Mouse (Mus musculus) hindbrain, embryonic 15.5 days (tissue): ENCODE data around the gene Sipa1l1. TPM values are rescaled to one million over a fixed set of nuclear protein-coding genes. Genes with fewer than 3 reads are reported as not detected.
A peak's percentile ranks its signal among the peaks of the same experiment; 100 is the strongest.

Source experiments
- ATAC-seq: fragments of 200-750 bp; cut with Nextera tagmentation; 2 replicates; pipeline ENCODE4 v1.8.0; 2017; ENCODE audit warnings: low read depth, moderate number of reproducible peaks, moderate TSS enrichment; ENCODE audit not compliant: low FRiP score
- H3K27ac ChIP-seq: fragments of 300-500 bp; sonication (generic); replicated peaks from 2 replicates; pipeline ENCODE4 v1.5.1; 2015; ENCODE audit warnings: mild to moderate bottlenecking, inconsistent platforms
- H3K27me3 ChIP-seq: fragments of 300-500 bp; sonication (generic); 2 replicates; pipeline ENCODE4 v1.6.1; 2015; ENCODE audit warnings: control low read depth, inconsistent platforms
- H3K36me3 ChIP-seq: fragments of 300-500 bp; sonication (generic); 2 replicates; pipeline ENCODE4 v1.6.1; 2015; ENCODE audit warnings: control low read depth, inconsistent platforms
- H3K4me1 ChIP-seq: fragments of 300-500 bp; sonication (generic); replicated peaks from 2 replicates; pipeline ENCODE4 v1.6.1; 2015; ENCODE audit warnings: control low read depth, inconsistent platforms
- H3K4me2 ChIP-seq: fragments of 300-500 bp; sonication (generic); 2 replicates; pipeline ENCODE4 v1.6.1; 2015; ENCODE audit warnings: moderate library complexity, mild to moderate bottlenecking, inconsistent platforms
- H3K4me3 ChIP-seq: fragments of 300-500 bp; sonication (generic); 2 replicates; pipeline ENCODE4 v1.5.1; 2015; ENCODE audit warnings: mild to moderate bottlenecking, inconsistent platforms
- H3K9ac ChIP-seq: fragments of 300-500 bp; sonication (generic); 2 replicates; pipeline ENCODE4 v1.6.1; 2015; ENCODE audit warnings: inconsistent platforms
- H3K9me3 ChIP-seq: fragments of 300-500 bp; sonication (generic); 2 replicates; pipeline ENCODE4 v1.6.1; 2016; ENCODE audit warnings: control low read depth, inconsistent platforms
- WGBS: fragments of 180-500 bp; shearing (Covaris S2); methylation state at CpG from one replicate; pipeline ENCODE4 v1.1.7; 2015; 5-methylcytosine and 5-hydroxymethylcytosine counted together
- polyA plus RNA-seq: library from polyadenylated mRNA; unstranded; fragments of >200 nt; fragmentation: Nextera tagmentation; extraction: Ambion mirVana; gene quantifications from 2 replicates; pipeline ENCODE4 v1.2.1, GENCODE M21; 2015

The Sipa1l1 gene
- polyA plus RNA-seq, result 12.2 and 14.1 TPM in 2 replicates

- Histone ChIP-seq H3K4me1 (peaks cover 35% of the 10 kb centered on the region), H3K4me3 (peak within 1 kb of the TSS; percentile 86), H3K9ac (peak within 1 kb of the TSS; percentile 89), H3K9me3 (no peaks in the 10 kb centered on the region), H3K4me2 (peak within 1 kb of the TSS; percentile 97), H3K36me3 (no peaks in the 10 kb centered on the region), H3K27ac (peak within 1 kb of the TSS; percentile 91), H3K27me3 (peaks cover 3% of the 10 kb centered on the region; the same call in 1 of the 2 replicates)
- peak; percentile 93 for ATAC-seq
- under 1% methylated on average over 39 of the region's 43 CpGs for WGBS
These were observed at the start of gene Sipa1l1 for GRCm38 (mm10) chr12:82168820-82169533. TSS of gene Sipa1l1 (plus strand) at chr12:82169320.

GRCm38 (mm10) chr12:82121947-82122346, 47.2 kb upstream of the Sipa1l1 start:
- H3K36me3 ChIP-seq, result no peaks in the 10 kb centered on the region
- H3K9me3 ChIP-seq, result no peaks in the 10 kb centered on the region

DNA sequence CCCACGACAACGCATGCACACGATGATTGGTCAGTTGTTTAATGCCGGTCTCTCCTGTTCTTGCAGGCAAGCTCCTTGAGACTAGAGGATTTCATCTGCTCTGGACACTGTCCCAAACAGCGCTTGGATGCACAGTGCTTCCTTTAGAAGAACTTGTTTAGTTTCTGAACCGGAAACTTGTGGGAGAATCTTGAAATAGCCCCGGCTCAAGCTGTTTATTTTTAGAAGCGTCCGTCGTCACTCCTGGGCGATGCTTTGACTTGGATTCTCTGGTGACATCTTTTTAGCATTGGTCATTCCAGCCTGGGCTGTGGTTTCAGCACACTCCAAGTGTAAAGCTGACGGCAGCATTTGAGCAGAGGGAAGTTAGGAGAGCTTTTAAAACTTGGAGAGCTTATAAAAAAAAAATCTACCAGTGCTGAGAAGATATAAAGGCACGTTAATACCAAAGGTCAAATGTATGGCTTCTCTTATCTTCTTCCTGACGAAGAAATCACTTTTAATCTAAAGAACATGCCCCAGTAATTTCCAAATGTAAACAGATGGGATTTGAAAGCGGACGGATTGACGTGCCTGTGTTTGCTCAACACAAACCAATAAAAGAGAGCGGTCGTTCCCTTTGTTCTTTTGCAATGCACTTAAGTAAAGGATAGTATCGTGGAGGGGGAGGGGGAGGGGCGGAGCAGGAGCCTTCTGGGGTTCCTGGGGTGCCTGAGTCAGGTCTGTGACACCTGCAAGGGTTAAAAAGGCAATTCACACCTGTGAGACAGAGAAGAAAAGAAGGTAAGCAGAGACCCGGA, 46.5 kb upstream of the Sipa1l1 start:
- ATAC-seq, result no peak
- no peak overlapping the region for H3K9ac ChIP-seq
- no peaks in the 10 kb centered on the region for H3K4me1 ChIP-seq
- 0 out of 2 replicates have a peak overlapping the region, but pooled peaks have one; percentile 24 for H3K4me2 ChIP-seq
- no peaks in the 10 kb centered on the region for H3K36me3 ChIP-seq
- WGBS, result 37% methylated on average over 22 of the region's 22 CpGs
- H3K4me3 ChIP-seq, result no peak overlapping the region
- no peaks in the 10 kb centered on the region for H3K9me3 ChIP-seq
- H3K27me3 ChIP-seq, result no peaks in the 10 kb centered on the region
- H3K27ac ChIP-seq, result no peak overlapping the region

More at GRCm38 (mm10) chr12:82121947-82122346, 47.2 kb upstream of the Sipa1l1 start:
- Histone ChIP-seq H3K4me3 (no peak overlapping the region), H3K27me3 (no peaks in the 10 kb centered on the region), H3K27ac (no peak overlapping the region), H3K9ac (no peak overlapping the region), H3K4me2 (no peak overlapping the region), H3K4me1 (no peaks in the 10 kb centered on the region)
- WGBS, result 68% methylated on average over 10 of the region's 10 CpGs
- no peak for ATAC-seq

- Histone ChIP-seq H3K4me3 (no peak overlapping the region), H3K4me1 (no peaks in the 10 kb centered on the region), H3K27me3 (no peaks in the 10 kb centered on the region), H3K9ac (no peak overlapping the region), H3K4me2 (no peak overlapping the region), H3K36me3 (no peaks in the 10 kb centered on the region), H3K9me3 (no peaks in the 10 kb centered on the region), H3K27ac (no peak overlapping the region)
- no peak for ATAC-seq
- 79% methylated on average over 3 of the region's 3 CpGs for WGBS
These were observed 42.3 kb upstream of the Sipa1l1 start for GRCm38 (mm10) chr12:82126796-82127195.

DNA sequence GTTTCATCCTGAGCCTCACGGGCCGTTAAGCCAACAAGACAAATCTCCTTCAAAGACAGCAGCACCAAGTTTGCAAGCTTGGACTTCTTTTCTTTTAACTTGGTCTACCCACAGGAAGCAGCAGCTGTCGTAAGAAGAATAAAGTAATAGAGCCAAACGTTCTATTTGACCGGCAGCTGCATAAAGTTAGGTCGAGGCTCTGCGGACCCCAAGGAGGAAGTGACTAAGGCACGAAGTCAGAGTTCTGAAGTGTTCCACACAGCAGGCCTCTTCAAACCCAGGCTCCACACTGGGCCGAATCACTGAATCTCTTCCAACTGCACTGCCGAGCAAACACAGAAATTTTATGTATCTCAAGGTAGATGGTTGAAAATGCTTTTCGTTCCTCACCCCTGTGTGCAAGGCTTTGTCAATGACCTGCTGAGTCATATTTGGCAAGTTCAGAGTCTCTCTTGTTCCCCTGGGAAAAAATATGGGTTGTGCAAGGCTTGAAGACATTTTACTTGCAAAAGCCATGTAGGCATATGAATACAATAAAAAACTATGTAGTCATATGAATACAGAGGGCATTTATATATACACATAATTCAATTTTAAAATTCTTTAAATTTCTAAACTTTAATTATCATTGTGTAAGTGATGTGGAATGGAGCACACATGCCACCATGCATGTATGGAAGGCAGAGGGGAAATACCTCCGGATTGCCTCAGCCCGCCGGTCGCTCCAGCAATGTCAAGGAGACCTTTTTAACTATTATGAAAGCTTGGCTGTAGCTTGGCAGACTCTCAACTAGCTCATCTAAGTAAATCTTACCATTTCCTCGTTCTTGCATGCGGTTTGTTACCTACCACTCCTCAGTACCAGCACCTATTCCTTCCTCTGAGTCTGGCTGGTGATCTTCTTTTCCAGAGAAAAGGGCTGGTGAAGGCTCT, 29.6 kb upstream of the Sipa1l1 start:
- H3K4me2 ChIP-seq, result no peak overlapping the region
- H3K27ac ChIP-seq, result no peak overlapping the region
- WGBS, result 88% methylated on average over 17 of the region's 17 CpGs
- no peaks in the 10 kb centered on the region for H3K27me3 ChIP-seq
- no peaks in the 10 kb centered on the region for H3K9me3 ChIP-seq
- no peaks in the 10 kb centered on the region for H3K36me3 ChIP-seq
- H3K4me3 ChIP-seq, result no peak overlapping the region
- H3K9ac ChIP-seq, result no peak overlapping the region
- H3K4me1 ChIP-seq, result no peaks in the 10 kb centered on the region
- ATAC-seq, result no peak

DNA sequence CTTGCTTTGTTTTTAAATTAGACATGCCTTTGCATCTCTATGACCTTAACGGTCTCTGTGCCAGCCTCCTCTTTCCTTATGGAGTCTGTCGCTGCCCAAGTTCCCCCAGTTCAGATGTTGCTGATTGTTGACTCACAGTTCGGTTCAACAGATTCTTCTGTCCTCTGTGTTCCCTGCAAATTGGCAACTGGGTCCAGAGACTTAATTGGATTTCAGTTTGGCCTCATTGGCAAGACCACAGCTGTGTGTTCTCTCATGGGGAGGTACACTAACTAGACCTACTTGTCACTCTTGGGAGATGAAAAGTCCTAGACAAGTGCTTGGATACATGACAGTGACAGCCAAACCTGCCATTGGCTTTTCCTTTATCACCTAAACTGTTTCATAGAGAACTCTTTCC, 25.7 kb upstream of the Sipa1l1 start:
- ATAC-seq, result no peak
- no peak overlapping the region for H3K4me3 ChIP-seq
- H3K4me1 ChIP-seq, result no peaks in the 10 kb centered on the region
- no peaks in the 10 kb centered on the region for H3K9me3 ChIP-seq
- H3K36me3 ChIP-seq, result no peaks in the 10 kb centered on the region
- no peaks in the 10 kb centered on the region for H3K27me3 ChIP-seq
- no peak overlapping the region for H3K27ac ChIP-seq
- H3K4me2 ChIP-seq, result no peak overlapping the region
- WGBS, result 88% methylated on average over 3 of the region's 3 CpGs
- no peak overlapping the region for H3K9ac ChIP-seq

GRCm38 (mm10) chr12:82145173-82145572, 23.9 kb upstream of the Sipa1l1 start:
- no peak for ATAC-seq
- no peaks in the 10 kb centered on the region for H3K9me3 ChIP-seq

DNA sequence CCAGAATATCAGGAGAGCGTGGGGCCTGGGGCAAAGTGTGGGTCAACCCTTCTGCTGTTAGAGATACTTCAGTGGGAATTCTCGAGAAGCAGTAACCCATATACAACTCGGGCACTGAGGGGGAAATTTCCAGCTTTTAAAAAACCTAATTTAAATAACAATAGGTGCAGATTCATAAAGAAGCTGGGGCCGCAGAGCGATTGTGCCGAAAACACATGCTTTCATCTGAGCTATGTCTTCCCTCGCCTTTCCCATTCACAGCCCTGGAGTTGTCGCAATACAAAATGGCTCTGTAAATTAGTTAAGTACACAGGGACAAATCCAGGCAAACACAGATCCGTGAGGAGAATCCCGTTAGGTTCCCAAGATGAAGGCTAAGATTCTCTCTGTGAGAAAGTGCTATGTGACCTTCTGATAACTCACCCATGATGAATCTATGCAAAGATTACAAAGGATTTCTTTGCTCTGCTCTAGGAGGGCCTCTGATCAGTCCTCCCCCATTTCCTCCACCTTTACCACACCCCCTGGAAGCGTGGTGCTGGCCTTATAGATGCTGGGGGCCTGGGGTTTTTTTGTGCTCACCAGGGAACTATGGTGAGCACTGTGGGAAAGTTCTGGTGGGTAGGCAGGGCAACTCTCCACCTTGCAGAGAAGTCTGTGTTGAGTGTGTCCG, 22.0 kb upstream of the Sipa1l1 start:
- H3K27ac ChIP-seq, result no peak overlapping the region
- H3K4me2 ChIP-seq, result no peak overlapping the region
- H3K27me3 ChIP-seq, result no peaks in the 10 kb centered on the region
- H3K36me3 ChIP-seq, result no peaks in the 10 kb centered on the region
- no peak overlapping the region for H3K4me3 ChIP-seq
- ATAC-seq, result no peak
- 25% methylated on average over 12 of the region's 12 CpGs for WGBS
- no peaks in the 10 kb centered on the region for H3K4me1 ChIP-seq
- H3K9ac ChIP-seq, result no peak overlapping the region
- H3K9me3 ChIP-seq, result no peaks in the 10 kb centered on the region

More at GRCm38 (mm10) chr12:82145173-82145572, 23.9 kb upstream of the Sipa1l1 start:
- H3K27ac ChIP-seq, result no peak overlapping the region
- no peak overlapping the region for H3K4me2 ChIP-seq
- H3K27me3 ChIP-seq, result no peaks in the 10 kb centered on the region
- H3K9ac ChIP-seq, result no peak overlapping the region
- H3K36me3 ChIP-seq, result no peaks in the 10 kb centered on the region
- H3K4me3 ChIP-seq, result no peak overlapping the region
- H3K4me1 ChIP-seq, result no peaks in the 10 kb centered on the region

- no peak overlapping the region for H3K4me3 ChIP-seq
- H3K4me1 ChIP-seq, result no peaks in the 10 kb centered on the region
- H3K27me3 ChIP-seq, result no peaks in the 10 kb centered on the region
- WGBS, result 59% methylated on average over 8 of the region's 8 CpGs
- H3K36me3 ChIP-seq, result no peaks in the 10 kb centered on the region
- no peak overlapping the region for H3K27ac ChIP-seq
- no peak overlapping the region for H3K4me2 ChIP-seq
- no peak overlapping the region for H3K9ac ChIP-seq
- H3K9me3 ChIP-seq, result no peaks in the 10 kb centered on the region
- ATAC-seq, result no peak
These were observed 20.7 kb upstream of the Sipa1l1 start for GRCm38 (mm10) chr12:82148328-82148930.

DNA sequence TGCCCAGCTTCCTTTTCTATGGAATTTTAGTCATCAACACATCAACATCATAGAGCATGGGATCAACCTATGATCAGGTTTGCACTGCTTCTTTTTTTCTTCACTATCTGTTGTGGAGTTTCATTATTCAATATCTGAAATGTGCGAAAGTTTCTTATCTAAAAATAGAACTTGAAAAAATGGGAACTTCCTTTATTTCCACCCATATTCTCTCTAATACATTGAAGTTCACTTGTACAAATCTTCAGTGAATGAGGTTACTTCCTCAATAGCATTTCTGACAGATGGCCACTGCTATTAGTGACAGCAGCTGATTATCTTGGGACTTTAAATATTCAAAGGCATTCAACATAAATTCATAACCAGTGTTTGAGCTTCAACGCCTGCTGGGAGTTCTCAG, 18.1 kb upstream of the Sipa1l1 start:
- H3K27me3 ChIP-seq, result no peaks in the 10 kb centered on the region
- H3K36me3 ChIP-seq, result no peaks in the 10 kb centered on the region
- H3K4me1 ChIP-seq, result no peaks in the 10 kb centered on the region
- 68% methylated on average over 2 of the region's 2 CpGs for WGBS
- H3K4me2 ChIP-seq, result no peak overlapping the region
- ATAC-seq, result no peak
- H3K4me3 ChIP-seq, result no peak overlapping the region
- no peaks in the 10 kb centered on the region for H3K9me3 ChIP-seq
- H3K9ac ChIP-seq, result no peak overlapping the region
- H3K27ac ChIP-seq, result no peak overlapping the region

- Histone ChIP-seq H3K27me3 (no peaks in the 10 kb centered on the region), H3K9ac (no peak overlapping the region), H3K4me3 (no peak overlapping the region), H3K36me3 (no peaks in the 10 kb centered on the region), H3K27ac (no peak overlapping the region), H3K4me1 (no peaks in the 10 kb centered on the region), H3K9me3 (no peaks in the 10 kb centered on the region), H3K4me2 (no peak overlapping the region)
- ATAC-seq, result no peak
- WGBS, result 75% methylated on average over 4 of the region's 4 CpGs
These were observed 14.6 kb upstream of the Sipa1l1 start for GRCm38 (mm10) chr12:82154527-82154926.
